In genomic region chr11:96943746-96944304, GRCm38 (mm10) we compare ENCODE assay signal across 8 mouse cellular contexts. TPM values are rescaled to one million over a fixed set of nuclear protein-coding genes. Genes with fewer than 3 reads are reported as not detected.
DNase-seq lines count a peak whose midpoint lies in the region; ATAC-seq lines count a peak whose summit lies in the region.

Pnpo (minus strand) TSS chr11:96943986.

- ATAC-seq in hindbrain, embryonic 14.5 days (ENCODE audit: low FRiP score): peak; percentile 96

- H3K27me3 ChIP-seq in hindbrain, embryonic 14.5 days (ENCODE audit: control insufficient read depth, insufficient read depth, low read length): no peaks in the 10 kb centered on the region

- H3K36me3 ChIP-seq in hindbrain, embryonic 14.5 days (replicated peaks; ENCODE audit: control insufficient read depth, insufficient read depth): no peaks in the 10 kb centered on the region; the same call in 1 of the 2 replicates

- peak; percentile 99 for DNase-seq in R1 (ENCODE audit: low read depth, low spot score)
- DNase-seq in cerebellum, postnatal 25 days: peak; percentile 90 to 93
- peak; percentile 78 to 85 for DNase-seq in frontal cortex, postnatal 25 days (ENCODE audit: low spot score in 2 of 2)
- DNase-seq in hindbrain, embryonic 14.5 days (ENCODE audit: low spot score): peak; percentile 94
- peak; percentile 87 to 88 for DNase-seq in layer of hippocampus, postnatal 36 days
- DNase-seq in lung, postnatal 36 days: peak; percentile 98
- DNase-seq in retina, postnatal 1 day: peak; percentile 96
- peak; percentile 83 to 91 for DNase-seq in urinary bladder, adult 18-20 months (ENCODE audit: low spot score in 2 of 2)

- H3K4me1 ChIP-seq in hindbrain, embryonic 14.5 days (replicated peaks; ENCODE audit: control insufficient read depth, insufficient read depth, low read length): peaks cover 14% of the 10 kb centered on the region; the same call in 1 of the 2 replicates

- H3K9me3 ChIP-seq in hindbrain, embryonic 14.5 days (ENCODE audit: control insufficient read depth, low read length): no peaks in the 10 kb centered on the region

- peak within 1 kb of the TSS; percentile 15; the same call in 1 of the 2 replicates for H3K27ac ChIP-seq in hindbrain, embryonic 14.5 days

- WGBS in hindbrain, embryonic 14.5 days: 1% methylated on average over 29 of the region's 29 CpGs

- H3K4me2 ChIP-seq in hindbrain, embryonic 14.5 days (replicated peaks): peak within 1 kb of the TSS; percentile 65

- peak within 1 kb of the TSS; percentile 62 for H3K9ac ChIP-seq in hindbrain, embryonic 14.5 days

- peak within 1 kb of the TSS; percentile 38 for H3K4me3 ChIP-seq in hindbrain, embryonic 14.5 days (replicated peaks; ENCODE audit: low read length)

RNA-seq across cellular contexts. Expression of gene Pnpo, which starts in this region (rescaled TPM):
- polyA plus RNA-seq in hindbrain, embryonic 14.5 days (2014; fragmentation: Nextera tagmentation; extraction: Ambion mirVana): 27.5 and 28.9 TPM in 2 replicates
- total RNA-seq in layer of hippocampus, postnatal 36 days (2021): 10 to 100 TPM; 29.8 to 34.5 TPM

Comparison
In these comparisons a context has a peak if more than half of its experiments do, and no peak if none do; other contexts are left out.
1. Peak in every context shown above with its lines: DNase-seq, ATAC-seq, H3K4me3 ChIP-seq and H3K27ac ChIP-seq.